Mouse (Mus musculus): Measurements from ENCODE around the gene Herc3. TPM values are rescaled to one million over a fixed set of nuclear protein-coding genes. Genes with fewer than 3 reads are reported as not detected.

Gene Herc3
- polyA plus RNA-seq, 1 experiment from 2014 or later: 6.5 TPM

Other genes with a start within 250 kb of the Herc3 start
- 49.2 and 49.9 TPM in 2 replicates for gene Abcg2, start 246.9 kb upstream of the Herc3 start, polyA plus RNA-seq (2014; fragmentation: Nextera tagmentation; extraction: Ambion mirVana)
- gene Nap1l5, start 75.6 kb downstream of the Herc3 start, polyA plus RNA-seq (2014; fragmentation: Nextera tagmentation; extraction: Ambion mirVana): 2.5 and 4.0 TPM in 2 replicates
- gene Fam13a, start 193.1 kb downstream of the Herc3 start, polyA plus RNA-seq (2014; fragmentation: Nextera tagmentation; extraction: Ambion mirVana): 4.1 and 4.3 TPM in 2 replicates